In the genomic region with DNA sequence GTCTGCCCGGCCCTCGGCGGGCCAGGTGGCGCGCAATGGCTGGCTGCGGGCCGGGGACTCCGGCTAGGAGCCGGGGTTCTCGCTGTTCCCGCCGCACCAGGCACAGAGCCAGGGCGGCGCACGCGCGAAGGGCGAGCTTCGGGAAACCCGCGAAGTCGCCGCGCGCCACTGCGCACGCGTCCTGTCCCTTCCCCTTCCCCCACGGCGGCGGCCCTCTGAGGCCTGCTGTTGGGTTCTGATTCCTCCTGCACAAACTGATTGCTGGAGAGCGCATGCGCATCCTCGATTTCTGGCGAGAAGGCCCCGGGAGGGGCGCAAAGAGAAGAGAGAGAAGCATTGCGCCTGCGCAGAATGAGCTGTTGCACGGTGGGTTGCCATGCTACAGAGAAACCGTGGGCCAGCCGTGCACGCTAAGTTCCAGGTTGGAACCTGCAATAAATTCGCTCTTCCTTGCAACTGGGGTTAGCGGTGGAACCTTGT, we compare ENCODE assay signal across 7 mouse cellular contexts. TPM values are rescaled to one million over a fixed set of nuclear protein-coding genes. Genes with fewer than 3 reads are reported as not detected.
DNase-seq lines count a peak whose midpoint lies in the region; ATAC-seq and TF ChIP-seq lines count a peak whose summit lies in the region.

No protein-coding gene starts in this region.

- under 1% methylated on average over 45 of the region's 45 CpGs for WGBS in embryonic facial prominence, embryonic 13.5 days
- WGBS in kidney, adult 2 months: under 1% methylated on average over 45 of the region's 45 CpGs
- WGBS in limb, embryonic 12.5 days: under 1% methylated on average over 45 of the region's 45 CpGs
- under 1% methylated on average over 43 of the region's 45 CpGs for WGBS in midbrain, embryonic 15.5 days
- WGBS in spleen, adult 2 months: under 1% methylated on average over 45 of the region's 45 CpGs

- no peaks in the 10 kb centered on the region for H3K27me3 ChIP-seq in embryonic facial prominence, embryonic 13.5 days
- no peaks in the 10 kb centered on the region for H3K27me3 ChIP-seq in kidney, adult 2 months (replicated peaks; ENCODE audit: control insufficient read depth, insufficient read depth, low read length)
- no peaks in the 10 kb centered on the region for H3K27me3 ChIP-seq in limb, embryonic 12.5 days
- H3K27me3 ChIP-seq in midbrain, embryonic 15.5 days (replicated peaks): no peaks in the 10 kb centered on the region
- no peaks in the 10 kb centered on the region for H3K27me3 ChIP-seq in spleen, adult 2 months (ENCODE audit: control insufficient read depth, insufficient read depth, low read length)

- peak; percentile 81 for ATAC-seq in embryonic facial prominence, embryonic 13.5 days (ENCODE audit: insufficient number of reproducible peaks, insufficient read depth, low FRiP score, low TSS enrichment, low read depth)
- ATAC-seq in limb, embryonic 12.5 days (ENCODE audit: insufficient number of reproducible peaks, insufficient read depth, low FRiP score, low TSS enrichment, low read depth): peak; percentile 85
- peak; percentile 89 for ATAC-seq in midbrain, embryonic 15.5 days (replicated peaks)

- DNase-seq in adrenal gland, postnatal 36 days: peak; percentile 99
- peak; percentile 97 to 99 for DNase-seq in heart, adult 18-20 months
- peak; percentile 99 for DNase-seq in kidney, adult 2 months
- DNase-seq in spleen, adult 2 months (ENCODE audit: low read depth in 1 of 2, low spot score in 2 of 2): peak; percentile 94 to 97

- peaks cover 18% of the 10 kb centered on the region for H3K36me3 ChIP-seq in embryonic facial prominence, embryonic 13.5 days
- H3K36me3 ChIP-seq in kidney, adult 2 months (ENCODE audit: control insufficient read depth, insufficient read depth, low read length): no peaks in the 10 kb centered on the region
- peaks cover 31% of the 10 kb centered on the region for H3K36me3 ChIP-seq in limb, embryonic 12.5 days
- H3K36me3 ChIP-seq in midbrain, embryonic 15.5 days (replicated peaks): no peaks in the 10 kb centered on the region
- H3K36me3 ChIP-seq in spleen, adult 2 months (ENCODE audit: control insufficient read depth, insufficient read depth, low read length): peaks cover under 1% of the 10 kb centered on the region; the same call in 1 of the 2 replicates

- no peak for TF ChIP-seq CTCF in kidney, adult 2 months (conservative IDR thresholded peaks at IDR 0.05; ENCODE audit: insufficient read depth, insufficient read length, low read depth, low read length)
- no peak for TF ChIP-seq CTCF in spleen, adult 2 months (IDR thresholded peaks at IDR 0.05; ENCODE audit: extremely low read depth, insufficient read depth, insufficient read length, insufficient replicate concordance)

- no peaks in the 10 kb centered on the region for H3K9me3 ChIP-seq in embryonic facial prominence, embryonic 13.5 days
- no peaks in the 10 kb centered on the region for H3K9me3 ChIP-seq in limb, embryonic 12.5 days
- no peaks in the 10 kb centered on the region for H3K9me3 ChIP-seq in midbrain, embryonic 15.5 days

- H3K27ac ChIP-seq in embryonic facial prominence, embryonic 13.5 days: peak overlapping the region; percentile 91
- peak overlapping the region; percentile 73 for H3K27ac ChIP-seq in kidney, adult 2 months (ENCODE audit: insufficient read depth, low read depth, low read length)
- peak overlapping the region; percentile 94 for H3K27ac ChIP-seq in limb, embryonic 12.5 days
- peak overlapping the region; percentile 89 for H3K27ac ChIP-seq in midbrain, embryonic 15.5 days
- peak overlapping the region; percentile 90 for H3K27ac ChIP-seq in spleen, adult 2 months (ENCODE audit: insufficient read depth, low read length)

- H3K9ac ChIP-seq in embryonic facial prominence, embryonic 13.5 days: peak overlapping the region; percentile 85
- H3K9ac ChIP-seq in limb, embryonic 12.5 days (replicated peaks): peak overlapping the region; percentile 78
- peak overlapping the region; percentile 64 for H3K9ac ChIP-seq in midbrain, embryonic 15.5 days

- no peak for TF ChIP-seq POLR2A in kidney, adult 2 months (IDR thresholded peaks at IDR 0.05; ENCODE audit: low read depth, low read length)
- TF ChIP-seq POLR2A in spleen, adult 2 months (IDR thresholded peaks at IDR 0.05; ENCODE audit: low read depth, low read length): no peak; the same call in none of the 2 replicates

- peak overlapping the region; percentile 60 for H3K4me3 ChIP-seq in embryonic facial prominence, embryonic 13.5 days
- peak overlapping the region; percentile 54 for H3K4me3 ChIP-seq in kidney, adult 2 months (ENCODE audit: insufficient read depth, low read depth, low read length)
- peak overlapping the region; percentile 68 for H3K4me3 ChIP-seq in limb, embryonic 12.5 days (replicated peaks)
- peak overlapping the region; percentile 86 for H3K4me3 ChIP-seq in midbrain, embryonic 15.5 days
- H3K4me3 ChIP-seq in spleen, adult 2 months (ENCODE audit: extremely low read depth, insufficient read depth, insufficient read length): peak overlapping the region; percentile 79

- H3K4me2 ChIP-seq in embryonic facial prominence, embryonic 13.5 days: peak overlapping the region; percentile 98
- H3K4me2 ChIP-seq in limb, embryonic 12.5 days: peak overlapping the region; percentile 96
- H3K4me2 ChIP-seq in midbrain, embryonic 15.5 days: peak overlapping the region; percentile 99

- H3K4me1 ChIP-seq in embryonic facial prominence, embryonic 13.5 days: peaks cover 39% of the 10 kb centered on the region
- peaks cover 18% of the 10 kb centered on the region; the same call in 1 of the 2 replicates for H3K4me1 ChIP-seq in kidney, adult 2 months (ENCODE audit: control insufficient read depth, insufficient read depth, low read length)
- H3K4me1 ChIP-seq in limb, embryonic 12.5 days (replicated peaks): peaks cover 33% of the 10 kb centered on the region
- H3K4me1 ChIP-seq in midbrain, embryonic 15.5 days: peaks cover 39% of the 10 kb centered on the region
- peaks cover 11% of the 10 kb centered on the region for H3K4me1 ChIP-seq in spleen, adult 2 months (ENCODE audit: control insufficient read depth, insufficient read depth, insufficient read length)

RNA-seq across cellular contexts. Expression of gene Yjefn3, which starts 0.6 kb away (rescaled TPM):
- total RNA-seq in adrenal gland, postnatal 36 days (2021): 1 to 10 TPM; 1.9 to 2.7 TPM
- 3.6 TPM in 2 replicates for polyA plus RNA-seq in embryonic facial prominence, embryonic 13.5 days (2015; fragmentation: Nextera tagmentation; extraction: Ambion mirVana)
- 10 to 100 TPM; 13.7 to 14.2 TPM for total RNA-seq in heart, adult 18-20 months (2021)
- 3.9 and 5.6 TPM in 2 replicates for polyA plus RNA-seq in kidney, adult 2 months (2012; rRNA removed)
- polyA plus RNA-seq in limb, embryonic 12.5 days (2016; fragmentation: Nextera tagmentation; extraction: Ambion mirVana): 6.0 and 7.4 TPM in 2 replicates
- 9.6 and 12.2 TPM in 2 replicates for polyA plus RNA-seq in midbrain, embryonic 15.5 days (2015; fragmentation: Nextera tagmentation; extraction: Ambion mirVana)
- 1.5 and 1.9 TPM in 2 replicates for polyA plus RNA-seq in spleen, adult 2 months (2012; rRNA removed)

RNA-seq across cellular contexts. Expression of gene Ndufa13, which starts 0.7 kb away (rescaled TPM):
- total RNA-seq in adrenal gland, postnatal 36 days (2021): 100 to 1,000 TPM; 166 to 176 TPM
- polyA plus RNA-seq in embryonic facial prominence, embryonic 13.5 days (2015; fragmentation: Nextera tagmentation; extraction: Ambion mirVana): 178 and 184 TPM in 2 replicates
- total RNA-seq in heart, adult 18-20 months (2021): 100 to 1,000 TPM; 455 to 494 TPM
- 283 and 372 TPM in 2 replicates for polyA plus RNA-seq in kidney, adult 2 months (2012; rRNA removed)
- polyA plus RNA-seq in limb, embryonic 12.5 days (2016; fragmentation: Nextera tagmentation; extraction: Ambion mirVana): 171 and 172 TPM in 2 replicates
- polyA plus RNA-seq in midbrain, embryonic 15.5 days (2015; fragmentation: Nextera tagmentation; extraction: Ambion mirVana): 171 and 172 TPM in 2 replicates
- polyA plus RNA-seq in spleen, adult 2 months (2012; rRNA removed): 53.8 and 76.3 TPM in 2 replicates

RNA-seq across cellular contexts. Expression of gene Tssk6, which starts 1.1 kb away (rescaled TPM):
- under 1 TPM; 0.53 to 0.56 TPM for total RNA-seq in adrenal gland, postnatal 36 days (2021)
- 4.5 and 4.7 TPM in 2 replicates for polyA plus RNA-seq in embryonic facial prominence, embryonic 13.5 days (2015; fragmentation: Nextera tagmentation; extraction: Ambion mirVana)
- under 1 TPM in 1 of 2 experiments, not detected in 1; 0.25 TPM for total RNA-seq in heart, adult 18-20 months (2021)
- polyA plus RNA-seq in kidney, adult 2 months (2012; rRNA removed): 1.3 and 1.5 TPM in 2 replicates
- polyA plus RNA-seq in limb, embryonic 12.5 days (2016; fragmentation: Nextera tagmentation; extraction: Ambion mirVana): 6.2 and 7.3 TPM in 2 replicates
- polyA plus RNA-seq in midbrain, embryonic 15.5 days (2015; fragmentation: Nextera tagmentation; extraction: Ambion mirVana): 4.5 and 4.7 TPM in 2 replicates
- 1.0 TPM in 2 replicates for polyA plus RNA-seq in spleen, adult 2 months (2012; rRNA removed)

RNA-seq across cellular contexts. Expression of gene Cilp2, which starts 15.6 kb away (rescaled TPM):
- under 1 TPM in 1 of 2 experiments, not detected in 1; 0.10 TPM for total RNA-seq in adrenal gland, postnatal 36 days (2021)
- polyA plus RNA-seq in embryonic facial prominence, embryonic 13.5 days (2015; fragmentation: Nextera tagmentation; extraction: Ambion mirVana): 0.96 and 1.1 TPM in 2 replicates
- total RNA-seq in heart, adult 18-20 months (2021): 1 to 10 TPM; 1.2 to 1.4 TPM
- 0.11 and 0.16 TPM in 2 replicates for polyA plus RNA-seq in kidney, adult 2 months (2012; rRNA removed)
- polyA plus RNA-seq in limb, embryonic 12.5 days (2016; fragmentation: Nextera tagmentation; extraction: Ambion mirVana): 0.78 and 0.79 TPM in 2 replicates
- polyA plus RNA-seq in midbrain, embryonic 15.5 days (2015; fragmentation: Nextera tagmentation; extraction: Ambion mirVana): 5.8 and 5.9 TPM in 2 replicates
- polyA plus RNA-seq in spleen, adult 2 months (2012; rRNA removed): 0.11 and 0.34 TPM in 2 replicates

Comparison
In these comparisons a context has a peak if more than half of its experiments do, and no peak if none do; other contexts are left out.
1. Peak in every context shown above with its lines: DNase-seq, ATAC-seq, H3K4me3 ChIP-seq and H3K27ac ChIP-seq.